ENCODE assay signal across 8 mouse cellular contexts in the genomic region with DNA sequence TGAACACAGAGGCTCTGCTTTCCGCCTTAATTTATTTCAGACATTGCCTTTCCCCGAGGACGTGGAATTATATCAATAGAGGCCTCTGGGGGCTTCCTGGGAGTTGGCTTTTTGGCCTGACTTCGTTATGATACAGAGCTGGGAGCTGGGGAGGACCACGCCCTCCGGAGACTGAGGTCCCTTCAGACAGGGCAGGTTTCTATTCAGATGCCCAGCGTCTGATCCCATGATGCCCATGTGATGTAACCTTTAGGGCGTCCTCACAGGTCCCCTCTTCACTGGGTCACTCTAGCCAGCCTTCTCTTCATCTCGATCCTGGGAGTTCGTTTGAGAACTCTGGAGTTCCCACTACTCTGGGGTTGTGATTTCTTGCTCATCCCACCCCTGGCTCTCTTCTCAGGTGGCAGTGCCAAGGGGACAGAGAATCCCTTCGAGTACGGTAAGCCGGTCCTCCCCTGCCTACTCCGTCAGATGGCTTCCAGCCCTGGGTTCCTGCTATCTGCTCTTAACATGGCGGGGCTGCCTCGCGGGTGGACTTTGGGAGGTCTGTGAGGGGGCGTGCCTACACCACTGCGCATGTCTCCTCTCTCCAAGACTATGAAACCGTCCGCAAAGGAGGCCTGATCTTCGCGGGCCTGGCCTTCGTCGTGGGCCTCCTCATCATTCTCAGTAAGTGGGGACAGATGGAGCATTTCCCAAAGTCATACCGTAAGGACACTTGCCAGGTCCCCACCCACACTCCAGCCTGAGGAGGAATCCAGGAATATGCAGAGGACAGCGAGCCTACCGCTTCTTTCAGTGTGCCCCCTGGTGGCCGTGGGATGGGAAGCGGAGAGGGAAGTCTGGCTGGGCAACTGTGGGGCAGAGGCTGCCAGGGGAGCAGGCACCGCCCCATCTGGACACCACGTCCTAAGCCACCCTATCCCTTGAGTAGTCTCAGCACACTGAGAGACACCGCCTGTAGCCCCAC. TPM values are rescaled to one million over a fixed set of nuclear protein-coding genes. Genes with fewer than 3 reads are reported as not detected.
DNase-seq lines count a peak whose midpoint lies in the region; ATAC-seq lines count a peak whose summit lies in the region.

No protein-coding gene starts in this region.

- peak overlapping the region; percentile 62 for H3K9ac ChIP-seq in hindbrain, embryonic 13.5 days

- peak; percentile 88 for DNase-seq in Muller cell, postnatal 12 days (ENCODE audit: inconsistent ontology term)
- DNase-seq in cerebellum, postnatal 10 days = peak; percentile 96 to 97
- peak; percentile 65 to 80 for DNase-seq in frontal cortex, postnatal 25 days (ENCODE audit: low spot score in 2 of 2)
- peak; percentile 84 to 89 for DNase-seq in layer of hippocampus, postnatal 25 days (ENCODE audit: extremely low spot score in 1 of 2, low spot score in 1 of 2)
- peak; percentile 64 for DNase-seq in lung, postnatal 25 days (ENCODE audit: low spot score)
- DNase-seq in retina, postnatal 1 day = peak; percentile 87
- peak; percentile 85 for DNase-seq in thymus, postnatal 4 days

- H3K27me3 ChIP-seq in hindbrain, embryonic 13.5 days = peaks cover 29% of the 10 kb centered on the region

- peak overlapping the region; percentile 50 for H3K4me2 ChIP-seq in hindbrain, embryonic 13.5 days

- H3K9me3 ChIP-seq in hindbrain, embryonic 13.5 days = no peaks in the 10 kb centered on the region

- no peaks in the 10 kb centered on the region for H3K36me3 ChIP-seq in hindbrain, embryonic 13.5 days

- peak overlapping the region; percentile 30 for H3K4me3 ChIP-seq in hindbrain, embryonic 13.5 days

- peak; percentile 71 for ATAC-seq in hindbrain, embryonic 13.5 days (ENCODE audit: low FRiP score)

- peaks cover 5% of the 10 kb centered on the region for H3K4me1 ChIP-seq in hindbrain, embryonic 13.5 days (replicated peaks)

- 40% methylated on average over 33 of the region's 33 CpGs for WGBS in hindbrain, embryonic 13.5 days

- no peak overlapping the region for H3K27ac ChIP-seq in hindbrain, embryonic 13.5 days

RNA-seq across cellular contexts. Expression of a gene that starts 8.5 kb away (rescaled TPM):
- polyA plus RNA-seq in hindbrain, embryonic 13.5 days (2015; fragmentation: Nextera tagmentation; extraction: Ambion mirVana) = 4.5 and 6.4 TPM in 2 replicates
- 10 to 100 TPM in 1 of 2 experiments, 1 to 10 TPM in 1; 8.3 to 10.6 TPM for total RNA-seq in layer of hippocampus, postnatal 25 days (2021)

RNA-seq across cellular contexts. Expression of a gene that starts 18.4 kb away (rescaled TPM):
- polyA plus RNA-seq in hindbrain, embryonic 13.5 days (2015; fragmentation: Nextera tagmentation; extraction: Ambion mirVana) = 11.1 and 11.2 TPM in 2 replicates
- total RNA-seq in layer of hippocampus, postnatal 25 days (2021) = 10 to 100 TPM; 74.4 to 96.5 TPM

RNA-seq across cellular contexts. Expression of a gene that starts 38.0 kb away (rescaled TPM):
- polyA plus RNA-seq in hindbrain, embryonic 13.5 days (2015; fragmentation: Nextera tagmentation; extraction: Ambion mirVana) = 354 and 379 TPM in 2 replicates
- total RNA-seq in layer of hippocampus, postnatal 25 days (2021) = 100 to 1,000 TPM in 1 of 2 experiments, 10 to 100 TPM in 1; 82.2 to 112 TPM
